Comparison of ENCODE assay signal across 18 mouse cellular contexts in the genomic region with DNA sequence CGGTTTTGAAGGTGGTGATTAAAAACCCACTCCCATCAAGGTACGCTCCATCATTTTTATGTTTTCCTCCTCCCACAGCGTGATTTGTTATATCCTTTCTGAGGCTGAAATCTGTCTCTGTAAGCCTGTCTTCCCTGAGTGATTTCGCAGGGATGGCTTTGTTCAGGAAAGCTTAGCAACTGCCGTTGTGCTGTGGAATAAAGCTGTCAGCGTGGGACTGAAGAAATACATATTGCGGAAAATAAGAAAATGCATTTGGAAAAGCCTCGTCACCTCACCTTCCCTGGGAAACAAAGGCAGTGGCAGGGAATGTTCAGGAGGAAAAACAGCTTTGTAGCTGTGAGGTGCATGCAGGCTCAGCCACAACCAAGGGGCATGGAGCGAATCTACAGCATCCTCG.
DNase-seq lines count a peak whose midpoint lies in the region; ATAC-seq and TF ChIP-seq lines count a peak whose summit lies in the region.
"Had no signal": no experiment of that assay in that cellular context is flagged by ENCODE, and none has a peak within 500 bp of the region (broad histone marks: within the 10 kb centered on the region; RNA-seq: fewer than 3 reads in every experiment).

No protein-coding gene starts in this region.

- peaks cover 18% of the 10 kb centered on the region for H3K4me1 ChIP-seq in neural tube, embryonic 12.5 days
- 0 out of 2 replicates have a peak, but pooled peaks cover 7% of the 10 kb centered on the region for H3K4me1 ChIP-seq in forebrain, postnatal 0 days (ENCODE audit: insufficient read depth)
- H3K4me1 ChIP-seq in midbrain, embryonic 13.5 days (replicated peaks) = peaks cover 40% of the 10 kb centered on the region
- no peaks in the 10 kb centered on the region for H3K4me1 ChIP-seq in liver, embryonic 12.5 days
- H3K4me1 ChIP-seq: liver, embryonic 13.5 days; lung, embryonic 15.5 days had no signal

- no peaks in the 10 kb centered on the region for H3K9me3 ChIP-seq in neural tube, embryonic 12.5 days
- H3K9me3 ChIP-seq in forebrain, postnatal 0 days (ENCODE audit: low read length) = no peaks in the 10 kb centered on the region
- H3K9me3 ChIP-seq in midbrain, embryonic 13.5 days = no peaks in the 10 kb centered on the region
- H3K9me3 ChIP-seq in liver, embryonic 12.5 days (replicated peaks) = no peaks in the 10 kb centered on the region
- H3K9me3 ChIP-seq: liver, embryonic 13.5 days; lung, embryonic 15.5 days had no signal

- H3K36me3 ChIP-seq in neural tube, embryonic 12.5 days = no peaks in the 10 kb centered on the region
- H3K36me3 ChIP-seq in forebrain, postnatal 0 days (ENCODE audit: insufficient read depth) = no peaks in the 10 kb centered on the region
- H3K36me3 ChIP-seq in midbrain, embryonic 13.5 days = no peaks in the 10 kb centered on the region
- no peaks in the 10 kb centered on the region for H3K36me3 ChIP-seq in liver, embryonic 12.5 days
- H3K36me3 ChIP-seq: liver, embryonic 13.5 days; lung, embryonic 15.5 days had no signal

- 0 out of 2 replicates have a peak overlapping the region, but pooled peaks have one; percentile 12 for H3K27ac ChIP-seq in neural tube, embryonic 12.5 days
- peak overlapping the region; percentile 51 for H3K27ac ChIP-seq in forebrain, postnatal 0 days (ENCODE audit: low read depth, low read length)
- H3K27ac ChIP-seq in midbrain, embryonic 13.5 days = peak overlapping the region; percentile 84
- H3K27ac ChIP-seq in liver, embryonic 12.5 days = no peak overlapping the region
- H3K27ac ChIP-seq: liver, embryonic 13.5 days; lung, embryonic 15.5 days had no signal

- H3K27me3 ChIP-seq in neural tube, embryonic 12.5 days (replicated peaks) = no peaks in the 10 kb centered on the region
- H3K27me3 ChIP-seq in forebrain, postnatal 0 days (ENCODE audit: insufficient read depth, low read length) = no peaks in the 10 kb centered on the region
- no peaks in the 10 kb centered on the region for H3K27me3 ChIP-seq in midbrain, embryonic 13.5 days
- no peaks in the 10 kb centered on the region for H3K27me3 ChIP-seq in liver, embryonic 12.5 days (replicated peaks)
- H3K27me3 ChIP-seq: liver, embryonic 13.5 days; lung, embryonic 15.5 days had no signal

- H3K9ac ChIP-seq in neural tube, embryonic 12.5 days = no peak overlapping the region
- H3K9ac ChIP-seq in forebrain, postnatal 0 days = no peak overlapping the region
- peak overlapping the region; percentile 45; the same call in 1 of the 2 replicates for H3K9ac ChIP-seq in midbrain, embryonic 13.5 days (replicated peaks)
- no peak overlapping the region for H3K9ac ChIP-seq in liver, embryonic 12.5 days
- H3K9ac ChIP-seq: liver, embryonic 13.5 days; lung, embryonic 15.5 days had no signal

- 64% methylated on average over 10 of the region's 10 CpGs for WGBS in neural tube, embryonic 12.5 days
- 39% methylated on average over 10 of the region's 10 CpGs for WGBS in forebrain, postnatal 0 days
- WGBS in midbrain, embryonic 13.5 days = 48% methylated on average over 10 of the region's 10 CpGs
- 73% methylated on average over 10 of the region's 10 CpGs for WGBS in liver, embryonic 12.5 days (ENCODE audit: insufficient replicate concordance)

- H3K4me2 ChIP-seq in neural tube, embryonic 12.5 days (replicated peaks) = no peak overlapping the region
- H3K4me2 ChIP-seq in forebrain, postnatal 0 days (ENCODE audit: low read depth) = no peak overlapping the region; the same call in 1 of the 2 replicates
- H3K4me2 ChIP-seq in midbrain, embryonic 13.5 days (replicated peaks) = no peak overlapping the region; the same call in 1 of the 2 replicates
- no peak overlapping the region for H3K4me2 ChIP-seq in liver, embryonic 12.5 days
- H3K4me2 ChIP-seq: liver, embryonic 13.5 days; lung, embryonic 15.5 days had no signal

- DNase-seq in neural tube, embryonic 10.5 days (ENCODE audit: extremely low spot score, low spot score) = no peak
- DNase-seq in forebrain, postnatal 0 days = peak; percentile 66
- DNase-seq in telencephalon, adult 2 months (ENCODE audit: low read depth, low spot score) = peak; percentile 26
- no peak for DNase-seq in adrenal gland, postnatal 10 days
- DNase-seq in retina, embryonic 14.5 days (ENCODE audit: low spot score) = no peak
- DNase-seq: cerebellum, adult 11 months; cerebellum, postnatal 36 days; gastrocnemius, postnatal 25 days; kidney, adult 9 months; liver, embryonic 13.5 days; right cerebral cortex, postnatal 14 days; thymus, postnatal 36 days had no signal

- no peak for TF ChIP-seq CTCF in forebrain, postnatal 0 days (IDR thresholded peaks at IDR 0.05; ENCODE audit: low read depth)

- no peak for ATAC-seq in neural tube, embryonic 12.5 days (ENCODE audit: low FRiP score, low read depth)
- ATAC-seq in forebrain, postnatal 0 days = peak; percentile 63; the same call in 1 of the 2 replicates
- no peak for ATAC-seq in midbrain, embryonic 13.5 days
- ATAC-seq in liver, embryonic 12.5 days = no peak
- ATAC-seq: Patski had no signal

- H3K4me3 ChIP-seq in neural tube, embryonic 12.5 days = no peak overlapping the region
- H3K4me3 ChIP-seq in forebrain, postnatal 0 days (ENCODE audit: low read depth, low read length) = no peak overlapping the region
- no peak overlapping the region for H3K4me3 ChIP-seq in midbrain, embryonic 13.5 days (replicated peaks)
- H3K4me3 ChIP-seq in liver, embryonic 12.5 days = no peak overlapping the region
- H3K4me3 ChIP-seq: liver, embryonic 13.5 days; lung, embryonic 15.5 days; myocyte had no signal

Comparison
In these comparisons a context has a peak if more than half of its experiments do, and no peak if none do; other contexts are left out.
1. DNase-seq: peak in forebrain, postnatal 0 days (single experiment) and telencephalon, adult 2 months (single experiment); none in neural tube, embryonic 10.5 days (single experiment), adrenal gland, postnatal 10 days (single experiment) and retina, embryonic 14.5 days (single experiment).